Comparison of ENCODE assay signal across 15 mouse cellular contexts in genomic region chr5:101023784-101024183, GRCm38 (mm10).
DNase-seq lines count a peak whose midpoint lies in the region; ATAC-seq and TF ChIP-seq lines count a peak whose summit lies in the region.
"Had no signal": no experiment of that assay in that cellular context is flagged by ENCODE, and none has a peak within 500 bp of the region (broad histone marks: within the 10 kb centered on the region; RNA-seq: fewer than 3 reads in every experiment).

No protein-coding gene starts in this region.

- peaks cover 6% of the 10 kb centered on the region; the same call in 1 of the 2 replicates for H3K27me3 ChIP-seq in forebrain, embryonic 13.5 days
- peaks cover 14% of the 10 kb centered on the region for H3K27me3 ChIP-seq in forebrain, embryonic 12.5 days
- H3K27me3 ChIP-seq in hindbrain, postnatal 0 days (ENCODE audit: insufficient read depth, low read length), result 0 out of 2 replicates have a peak, but pooled peaks cover 13% of the 10 kb centered on the region
- H3K27me3 ChIP-seq in midbrain, embryonic 16.5 days (ENCODE audit: control insufficient read depth, insufficient read depth, low read depth, low read length), result peaks cover 7% of the 10 kb centered on the region
- H3K27me3 ChIP-seq: intestine, embryonic 15.5 days had no signal

- 21% methylated on average over 8 of the region's 8 CpGs for WGBS in forebrain, embryonic 13.5 days
- 26% methylated on average over 8 of the region's 8 CpGs for WGBS in forebrain, embryonic 12.5 days
- 35% methylated on average over 8 of the region's 8 CpGs for WGBS in hindbrain, postnatal 0 days
- 20% methylated on average over 8 of the region's 8 CpGs for WGBS in midbrain, embryonic 16.5 days

- no peak for TF ChIP-seq CTCF in hindbrain, postnatal 0 days (IDR thresholded peaks at IDR 0.05; ENCODE audit: low read depth)

- H3K9me3 ChIP-seq in forebrain, embryonic 13.5 days (replicated peaks), result no peaks in the 10 kb centered on the region
- H3K9me3 ChIP-seq in forebrain, embryonic 12.5 days, result no peaks in the 10 kb centered on the region
- no peaks in the 10 kb centered on the region for H3K9me3 ChIP-seq in hindbrain, postnatal 0 days (ENCODE audit: low read length)
- H3K9me3 ChIP-seq in midbrain, embryonic 16.5 days (replicated peaks; ENCODE audit: control insufficient read depth, low read length, poor library complexity, severe bottlenecking), result no peaks in the 10 kb centered on the region
- H3K9me3 ChIP-seq: intestine, embryonic 15.5 days; limb, embryonic 12.5 days had no signal

- DNase-seq in left cerebral cortex, postnatal 14 days (ENCODE audit: low spot score in 2 of 2), result peak; percentile 13 to 23
- no peak for DNase-seq in left cerebral cortex, postnatal 36 days (ENCODE audit: low spot score in 2 of 2)
- peak; percentile 56 for DNase-seq in hindbrain, postnatal 0 days (ENCODE audit: low spot score)
- DNase-seq in ovary, postnatal 36 days (ENCODE audit: low spot score), result no peak
- no peak for DNase-seq in heart, postnatal 4 days
- DNase-seq: adrenal gland, postnatal 36 days; cerebellum, adult 11 months; kidney, postnatal 14 days; liver, postnatal 0 days; spleen, adult 18-20 months had no signal

- ATAC-seq in forebrain, embryonic 13.5 days, result peak; percentile 68
- no peak for ATAC-seq in forebrain, embryonic 12.5 days (ENCODE audit: low FRiP score)
- peak; percentile 49; the same call in 1 of the 2 replicates for ATAC-seq in hindbrain, postnatal 0 days
- peak; percentile 62; the same call in 1 of the 2 replicates for ATAC-seq in midbrain, embryonic 16.5 days
- ATAC-seq: intestine, embryonic 15.5 days; liver, postnatal 0 days had no signal

- no peaks in the 10 kb centered on the region for H3K36me3 ChIP-seq in forebrain, embryonic 13.5 days (ENCODE audit: poor library complexity, severe bottlenecking)
- no peaks in the 10 kb centered on the region for H3K36me3 ChIP-seq in forebrain, embryonic 12.5 days (replicated peaks)
- H3K36me3 ChIP-seq in hindbrain, postnatal 0 days (ENCODE audit: insufficient read depth, low read length), result no peaks in the 10 kb centered on the region
- no peaks in the 10 kb centered on the region for H3K36me3 ChIP-seq in midbrain, embryonic 16.5 days (ENCODE audit: control insufficient read depth, insufficient read depth, low read length)
- H3K36me3 ChIP-seq: intestine, embryonic 15.5 days; limb, embryonic 12.5 days had no signal

- peaks cover 15% of the 10 kb centered on the region for H3K4me1 ChIP-seq in forebrain, embryonic 13.5 days
- H3K4me1 ChIP-seq in forebrain, embryonic 12.5 days, result 0 out of 2 replicates have a peak, but pooled peaks cover 2% of the 10 kb centered on the region
- no peaks in the 10 kb centered on the region for H3K4me1 ChIP-seq in hindbrain, postnatal 0 days (ENCODE audit: insufficient read depth, low read length)
- H3K4me1 ChIP-seq in midbrain, embryonic 16.5 days (ENCODE audit: control insufficient read depth, insufficient read depth, low read length), result peaks cover 5% of the 10 kb centered on the region
- H3K4me1 ChIP-seq: intestine, embryonic 15.5 days had no signal

- H3K4me2 ChIP-seq in forebrain, embryonic 13.5 days, result no peak overlapping the region
- H3K4me2 ChIP-seq in forebrain, embryonic 12.5 days, result no peak overlapping the region
- H3K4me2 ChIP-seq in hindbrain, postnatal 0 days (ENCODE audit: low read depth, low read length), result peak overlapping the region; percentile 25
- peak overlapping the region; percentile 19; the same call in 1 of the 2 replicates for H3K4me2 ChIP-seq in midbrain, embryonic 16.5 days (ENCODE audit: low read length)
- H3K4me2 ChIP-seq: intestine, embryonic 15.5 days; limb, embryonic 12.5 days had no signal

- H3K27ac ChIP-seq in forebrain, embryonic 13.5 days, result no peak overlapping the region
- no peak overlapping the region for H3K27ac ChIP-seq in forebrain, embryonic 12.5 days
- H3K27ac ChIP-seq in hindbrain, postnatal 0 days, result no peak overlapping the region
- no peak overlapping the region for H3K27ac ChIP-seq in midbrain, embryonic 16.5 days (ENCODE audit: low read length)
- H3K27ac ChIP-seq: intestine, embryonic 15.5 days; limb, embryonic 12.5 days had no signal

- H3K9ac ChIP-seq in forebrain, embryonic 13.5 days, result no peak overlapping the region
- no peak overlapping the region for H3K9ac ChIP-seq in forebrain, embryonic 12.5 days
- H3K9ac ChIP-seq in hindbrain, postnatal 0 days (replicated peaks; ENCODE audit: low read length), result no peak overlapping the region
- no peak overlapping the region for H3K9ac ChIP-seq in midbrain, embryonic 16.5 days (ENCODE audit: low read depth, low read length)
- H3K9ac ChIP-seq: intestine, embryonic 15.5 days; limb, embryonic 12.5 days; liver, postnatal 0 days had no signal

- H3K4me3 ChIP-seq in forebrain, embryonic 13.5 days, result no peak overlapping the region
- no peak overlapping the region for H3K4me3 ChIP-seq in forebrain, embryonic 12.5 days (replicated peaks)
- H3K4me3 ChIP-seq in hindbrain, postnatal 0 days (ENCODE audit: low read length), result no peak overlapping the region
- H3K4me3 ChIP-seq in midbrain, embryonic 16.5 days (ENCODE audit: low read depth, low read length), result no peak overlapping the region
- H3K4me3 ChIP-seq: intestine, embryonic 15.5 days; limb, embryonic 12.5 days had no signal

- intact Hi-C loops in left cerebral cortex, postnatal 14 days (cut with DNase I), result no loop called here
- intact Hi-C loops in left cerebral cortex, postnatal 36 days (cut with DNase I), result no loop called here

Comparison
In these comparisons a context has a peak if more than half of its experiments do, and no peak if none do; other contexts are left out.
1. DNase-seq: peak in left cerebral cortex, postnatal 14 days (2 of 2) and hindbrain, postnatal 0 days (single experiment); none in left cerebral cortex, postnatal 36 days (0 of 2), ovary, postnatal 36 days (single experiment) and heart, postnatal 4 days (single experiment).
2. H3K4me2 ChIP-seq: peak in hindbrain, postnatal 0 days (single experiment) and midbrain, embryonic 16.5 days (single experiment); none in forebrain, embryonic 13.5 days (single experiment) and forebrain, embryonic 12.5 days (single experiment).